Mouse (Mus musculus): ENCODE data around the gene Rprd1b.

GRCm38 (mm10) chr2:157989946-157990345 is 38.4 kb upstream of the Rprd1b start:
- TF ChIP-seq CTCF (IDR thresholded peaks at IDR 0.05; ENCODE audit: extremely low read depth, insufficient read depth, low read length) = peak; percentile 53
- no peak for TF ChIP-seq POLR2A (IDR thresholded peaks at IDR 0.05; ENCODE audit: extremely low read depth, insufficient read depth, low read length)

Data from cortical plate, adult 2 months (tissue).